Mouse (Mus musculus) c-Kit-positive CD71-negative TER-119-negative erythroid progenitor cells, embryonic 14.5 days (primary cell): ENCODE results near the gene Galntl5.
"Not testable (repeated sequence)": the region's sequence is repeated elsewhere in the genome, so short reads cannot be mapped to it uniquely, and the experiment has no call there.

ENCODE experiments used
- DNase-seq: peaks from one replicate; pipeline ENCODE4 v3.0.0-alpha.2; 2013; ENCODE audit warnings: low read depth

The Galntl5 gene

GRCm38 (mm10) chr5:25181004-25181531, at the start of gene Galntl5:
Gene Galntl5, plus strand, starts transcription at chr5:25181460.
- DNase-seq, result no peak

- DNase-seq, result no peak
Measured at GRCm38 (mm10) chr5:25146705-25147104, 34.6 kb upstream of the Galntl5 start.

- no peak for DNase-seq
Measured at GRCm38 (mm10) chr5:25149331-25149965, 31.8 kb upstream of the Galntl5 start.

- no peak for DNase-seq
Measured at GRCm38 (mm10) chr5:25153491-25153890, 27.8 kb upstream of the Galntl5 start.

GRCm38 (mm10) chr5:25153996-25154395, 27.3 kb upstream of the Galntl5 start:
- DNase-seq, result no peak

- no peak for DNase-seq
Measured at GRCm38 (mm10) chr5:25154823-25155222, 26.4 kb upstream of the Galntl5 start.

- DNase-seq, result no peak
Measured at GRCm38 (mm10) chr5:25155351-25155750, 25.9 kb upstream of the Galntl5 start.

- DNase-seq, result no peak
Measured at GRCm38 (mm10) chr5:25157136-25157535, 24.1 kb upstream of the Galntl5 start.

GRCm38 (mm10) chr5:25160515-25160914, 20.7 kb upstream of the Galntl5 start:
- no peak for DNase-seq

GRCm38 (mm10) chr5:25162981-25163380, 18.3 kb upstream of the Galntl5 start:
- no peak for DNase-seq

GRCm38 (mm10) chr5:25163938-25164337, 17.3 kb upstream of the Galntl5 start:
- DNase-seq, result no peak

- DNase-seq, result no peak
Measured at GRCm38 (mm10) chr5:25164341-25164740, 16.9 kb upstream of the Galntl5 start.

GRCm38 (mm10) chr5:25165102-25165788, 16.0 kb upstream of the Galntl5 start:
- no peak for DNase-seq

GRCm38 (mm10) chr5:25165789-25166135, 15.5 kb upstream of the Galntl5 start:
- DNase-seq, result no peak

GRCm38 (mm10) chr5:25166665-25167064, 14.6 kb upstream of the Galntl5 start:
- DNase-seq, result no peak

- not testable (repeated sequence) for DNase-seq
Measured at GRCm38 (mm10) chr5:25177937-25178336, 3.3 kb upstream of the Galntl5 start.

GRCm38 (mm10) chr5:25178543-25178942, 2.7 kb upstream of the Galntl5 start:
- DNase-seq, result not testable (repeated sequence)

GRCm38 (mm10) chr5:25179284-25179683, 2.0 kb upstream of the Galntl5 start:
- DNase-seq, result no peak

- DNase-seq, result no peak
Measured at GRCm38 (mm10) chr5:25179936-25180488, 1.2 kb upstream of the Galntl5 start.

- DNase-seq, result no peak
Measured at GRCm38 (mm10) chr5:25183595-25183994, 2.3 kb downstream of the Galntl5 start.

GRCm38 (mm10) chr5:25184594-25184993, 3.3 kb downstream of the Galntl5 start:
- no peak for DNase-seq

GRCm38 (mm10) chr5:25187727-25188126, 6.5 kb downstream of the Galntl5 start:
- DNase-seq, result no peak

GRCm38 (mm10) chr5:25188802-25189201, 7.5 kb downstream of the Galntl5 start:
- DNase-seq, result peak; percentile 17
